Mouse (Mus musculus): ENCODE data around the gene Aldh1a7.
"Not testable (repeated sequence)": the region's sequence is repeated elsewhere in the genome, so short reads cannot be mapped to it uniquely, and the experiment has no call there.

Aldh1a7 gene

GRCm38 (mm10) chr19:20727381-20727780 is at the start of gene Aldh1a7:
Aldh1a7 (minus strand) TSS chr19:20727562.
- no peak for DNase-seq (ENCODE audit: low read depth, low spot score)

- DNase-seq (ENCODE audit: low read depth, low spot score) = no peak
These were observed 48.3 kb upstream of the Aldh1a7 start for GRCm38 (mm10) chr19:20775681-20776080.

GRCm38 (mm10) chr19:20773941-20774340 is 46.6 kb upstream of the Aldh1a7 start:
- no peak for DNase-seq (ENCODE audit: low read depth, low spot score)

- no peak for DNase-seq (ENCODE audit: low read depth, low spot score)
These were observed 36.9 kb upstream of the Aldh1a7 start for GRCm38 (mm10) chr19:20764214-20764613.

- DNase-seq (ENCODE audit: low read depth, low spot score) = no peak
These were observed 34.5 kb upstream of the Aldh1a7 start for GRCm38 (mm10) chr19:20761675-20762426.

GRCm38 (mm10) chr19:20761119-20761518 is 33.8 kb upstream of the Aldh1a7 start:
- no peak for DNase-seq (ENCODE audit: low read depth, low spot score)

GRCm38 (mm10) chr19:20744630-20745029 is 17.3 kb upstream of the Aldh1a7 start:
- DNase-seq (ENCODE audit: low read depth, low spot score) = no peak

GRCm38 (mm10) chr19:20728278-20728677 is 916 bp upstream of the Aldh1a7 start:
- no peak for DNase-seq (ENCODE audit: low read depth, low spot score)

GRCm38 (mm10) chr19:20722913-20723312 is 4.4 kb downstream of the Aldh1a7 start:
- DNase-seq (ENCODE audit: low read depth, low spot score) = no peak

GRCm38 (mm10) chr19:20720298-20720697 is 7.1 kb downstream of the Aldh1a7 start:
- no peak for DNase-seq (ENCODE audit: low read depth, low spot score)

GRCm38 (mm10) chr19:20715617-20716016 is 11.7 kb downstream of the Aldh1a7 start:
- DNase-seq (ENCODE audit: low read depth, low spot score) = no peak

- no peak for DNase-seq (ENCODE audit: low read depth, low spot score)
These were observed 12.3 kb downstream of the Aldh1a7 start for GRCm38 (mm10) chr19:20715093-20715492.

- no peak for DNase-seq (ENCODE audit: low read depth, low spot score)
These were observed 12.8 kb downstream of the Aldh1a7 start for GRCm38 (mm10) chr19:20714543-20714942.

- no peak for DNase-seq (ENCODE audit: low read depth, low spot score)
These were observed 20.2 kb downstream of the Aldh1a7 start for GRCm38 (mm10) chr19:20707159-20707558.

GRCm38 (mm10) chr19:20706747-20707146 is 20.6 kb downstream of the Aldh1a7 start:
- DNase-seq (ENCODE audit: low read depth, low spot score) = no peak

GRCm38 (mm10) chr19:20702074-20702473 is 25.3 kb downstream of the Aldh1a7 start:
- DNase-seq (ENCODE audit: low read depth, low spot score) = no peak

GRCm38 (mm10) chr19:20677697-20678355 is 49.5 kb downstream of the Aldh1a7 start:
- DNase-seq (ENCODE audit: low read depth, low spot score) = no peak

GRCm38 (mm10) chr19:20654141-20654873 is 73.1 kb downstream of the Aldh1a7 start:
- no peak for DNase-seq (ENCODE audit: low read depth, low spot score)

GRCm38 (mm10) chr19:20653082-20653676 is 74.2 kb downstream of the Aldh1a7 start:
- no peak for DNase-seq (ENCODE audit: low read depth, low spot score)

GRCm38 (mm10) chr19:20650008-20650407 is 77.4 kb downstream of the Aldh1a7 start:
- no peak for DNase-seq (ENCODE audit: low read depth, low spot score)

- not testable (repeated sequence) for DNase-seq (ENCODE audit: low read depth, low spot score)
These were observed 79.9 kb downstream of the Aldh1a7 start for GRCm38 (mm10) chr19:20647496-20647895.

- no peak for DNase-seq (ENCODE audit: low read depth, low spot score)
These were observed 83.0 kb downstream of the Aldh1a7 start for GRCm38 (mm10) chr19:20644346-20644745.

Data from A20 (cell line).